Mouse (Mus musculus) forebrain, embryonic 15.5 days (tissue): ENCODE measurements around the gene Minpp1. TPM values are rescaled to one million over a fixed set of nuclear protein-coding genes. Genes with fewer than 3 reads are reported as not detected.
"Not testable (repeated sequence)": the region's sequence is repeated elsewhere in the genome, so short reads cannot be mapped to it uniquely, and the experiment has no call there.

Source experiments
- ATAC-seq: fragments of 200-750 bp; cut with Nextera tagmentation; replicated peaks from 2 replicates; pipeline ENCODE4 v1.8.0; 2017; ENCODE audit warnings: mild to moderate bottlenecking, moderate TSS enrichment, moderate library complexity
- H3K27ac ChIP-seq: fragments of 300-500 bp; sonication (generic); replicated peaks from 2 replicates; pipeline ENCODE4 v1.5.1; 2015; ENCODE audit warnings: mild to moderate bottlenecking, inconsistent platforms
- H3K27me3 ChIP-seq: fragments of 300-500 bp; sonication (generic); 2 replicates; pipeline ENCODE4 v1.6.1; 2015; ENCODE audit warnings: inconsistent platforms
- H3K36me3 ChIP-seq: fragments of 300-500 bp; sonication (generic); 2 replicates; pipeline ENCODE4 v1.6.1; 2015; ENCODE audit warnings: mild to moderate bottlenecking, inconsistent platforms
- H3K4me1 ChIP-seq: fragments of 300-500 bp; sonication (generic); 2 replicates; pipeline ENCODE4 v1.6.1; 2015; ENCODE audit warnings: inconsistent platforms
- H3K4me2 ChIP-seq: fragments of 300-500 bp; sonication (generic); replicated peaks from 2 replicates; pipeline ENCODE4 v1.6.1; 2015; ENCODE audit warnings: mild to moderate bottlenecking, inconsistent platforms
- H3K4me3 ChIP-seq: fragments of 300-500 bp; sonication (generic); 2 replicates; pipeline ENCODE4 v1.5.1; 2015; ENCODE audit warnings: mild to moderate bottlenecking, inconsistent platforms
- H3K9ac ChIP-seq: fragments of 300-500 bp; sonication (generic); replicated peaks from 2 replicates; pipeline ENCODE4 v1.6.1; 2015; ENCODE audit warnings: mild to moderate bottlenecking, inconsistent platforms
- H3K9me3 ChIP-seq: fragments of 300-500 bp; sonication (generic); 2 replicates; pipeline ENCODE4 v1.6.1; 2016; ENCODE audit warnings: inconsistent platforms
- WGBS: fragments of 180-500 bp; shearing (Covaris S2); methylation state at CpG from one replicate; pipeline ENCODE4 v1.1.7; 2015; ENCODE audit warnings: mixed read lengths; 5-methylcytosine and 5-hydroxymethylcytosine counted together
- polyA plus RNA-seq: library from polyadenylated mRNA; unstranded; fragments of >200 nt; fragmentation: Nextera tagmentation; extraction: Ambion mirVana; gene quantifications from 2 replicates; pipeline ENCODE4 v1.2.1, GENCODE M21; 2015

Gene Minpp1
- 48.6 and 50.0 TPM in 2 replicates for polyA plus RNA-seq

DNA sequence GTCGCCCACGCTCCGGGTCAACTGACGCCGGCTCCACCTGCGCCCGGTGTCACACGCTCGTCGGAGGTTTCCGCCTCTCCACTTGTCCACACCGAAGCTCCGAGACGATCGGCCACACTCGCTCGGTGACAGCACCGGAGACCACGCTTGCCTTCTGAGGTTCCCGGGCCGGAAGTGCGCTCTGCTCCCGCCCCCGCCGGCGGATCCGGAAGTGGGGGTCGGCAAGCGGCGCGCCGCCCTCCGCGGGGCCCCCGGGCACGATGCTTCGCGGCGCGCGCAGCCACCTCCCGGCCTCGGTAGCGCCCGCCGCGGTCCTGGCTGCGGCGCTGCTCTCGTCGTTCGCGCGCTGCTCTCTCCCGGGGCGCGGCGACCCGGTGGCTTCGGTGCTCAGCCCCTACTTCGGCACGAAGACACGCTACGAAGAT, at the start of gene Minpp1:
Minpp1 (plus strand) TSS at position 89 of the 425 bp plus-strand sequence.
- Histone ChIP-seq H3K9me3 (no peaks in the 10 kb centered on the region), H3K36me3 (no peaks in the 10 kb centered on the region), H3K4me3 (peak within 1 kb of the TSS; percentile 77), H3K4me1 (peaks cover 26% of the 10 kb centered on the region), H3K27ac (peak within 1 kb of the TSS; percentile 87), H3K9ac (peak within 1 kb of the TSS; percentile 78), H3K27me3 (no peaks in the 10 kb centered on the region), H3K4me2 (peak within 1 kb of the TSS; percentile 84)
- WGBS: under 1% methylated on average over 63 of the region's 64 CpGs
- peak; percentile 97 for ATAC-seq

DNA sequence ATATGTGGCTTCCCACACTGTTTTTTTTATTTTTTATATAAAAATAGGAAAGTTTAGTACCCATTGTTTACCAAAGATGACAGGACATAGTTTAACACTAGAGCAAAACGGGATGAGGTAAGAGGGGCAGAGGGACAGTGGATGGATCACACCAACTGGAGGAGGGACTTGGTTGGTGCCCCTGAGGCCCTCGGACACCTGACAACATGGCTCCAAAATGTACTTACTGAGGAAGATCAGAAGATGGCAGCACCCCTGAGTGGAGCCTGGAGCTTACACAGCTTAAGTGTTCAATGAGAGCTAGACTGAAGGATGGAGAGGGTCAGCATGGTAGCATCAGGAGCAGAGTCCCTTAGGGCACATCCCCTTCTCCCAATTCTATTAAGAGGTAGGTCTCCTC, 46.2 kb upstream of the Minpp1 start:
- Histone ChIP-seq H3K27ac (no peak overlapping the region), H3K9me3 (no peaks in the 10 kb centered on the region), H3K4me1 (no peaks in the 10 kb centered on the region), H3K4me2 (no peak overlapping the region), H3K36me3 (no peaks in the 10 kb centered on the region), H3K4me3 (no peak overlapping the region), H3K27me3 (no peaks in the 10 kb centered on the region), H3K9ac (no peak overlapping the region)
- WGBS: 92% methylated on average over 2 of the region's 2 CpGs
- no peak for ATAC-seq

DNA sequence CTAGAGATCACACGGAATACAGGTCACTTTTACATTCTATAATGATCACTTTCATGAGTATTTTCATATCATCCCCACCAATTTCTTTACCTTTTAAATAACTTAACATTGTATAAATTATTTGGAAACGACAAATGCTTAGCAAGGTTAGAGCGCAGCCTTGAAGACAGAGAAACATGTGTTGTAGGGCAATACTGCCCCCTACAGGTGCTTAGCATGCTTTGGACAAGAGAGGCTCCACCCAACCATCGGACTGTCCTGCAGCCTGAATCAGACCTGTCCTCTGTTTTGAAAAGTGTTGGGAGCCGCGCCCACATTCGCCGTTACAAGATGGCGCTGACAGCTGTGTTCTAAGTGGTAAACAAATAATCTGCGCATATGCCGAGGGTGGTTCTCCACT, 44.0 kb upstream of the Minpp1 start:
- Histone ChIP-seq H3K27me3 (no peaks in the 10 kb centered on the region), H3K4me2 (no peak overlapping the region), H3K4me3 (no peak overlapping the region), H3K36me3 (no peaks in the 10 kb centered on the region), H3K4me1 (no peaks in the 10 kb centered on the region), H3K27ac (no peak overlapping the region), H3K9me3 (no peaks in the 10 kb centered on the region), H3K9ac (no peak overlapping the region)
- ATAC-seq: no peak
- WGBS: 98% methylated on average over 11 of the region's 11 CpGs

DNA sequence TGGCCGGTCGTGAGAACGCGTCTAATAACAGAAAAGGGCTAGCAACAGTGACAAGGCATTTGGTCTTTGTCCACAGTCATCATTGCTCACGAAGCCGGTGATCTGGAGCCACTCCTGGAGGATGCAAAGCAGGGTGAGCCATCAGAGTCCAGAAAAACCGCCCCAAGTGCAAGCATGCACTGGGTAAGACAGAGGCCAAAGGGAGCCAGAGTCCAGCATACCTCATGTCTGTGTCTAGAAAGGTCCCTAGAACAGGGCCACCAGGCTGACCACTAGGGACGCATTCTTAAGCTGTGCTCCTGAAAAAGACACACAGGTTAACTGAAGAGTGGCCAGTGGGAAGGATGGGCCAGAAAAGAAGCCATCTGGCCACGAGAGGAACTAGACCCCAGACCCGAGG, 36.6 kb upstream of the Minpp1 start:
- 0 out of 2 replicates have a peak, but pooled peaks cover 3% of the 10 kb centered on the region for H3K9me3 ChIP-seq
- H3K27ac ChIP-seq: no peak overlapping the region
- H3K4me3 ChIP-seq: no peak overlapping the region
- 94% methylated on average over 10 of the region's 10 CpGs for WGBS
- H3K9ac ChIP-seq: no peak overlapping the region
- no peaks in the 10 kb centered on the region for H3K36me3 ChIP-seq
- no peaks in the 10 kb centered on the region for H3K27me3 ChIP-seq
- no peaks in the 10 kb centered on the region for H3K4me1 ChIP-seq
- no peak for ATAC-seq
- no peak overlapping the region for H3K4me2 ChIP-seq

- no peak overlapping the region for H3K4me3 ChIP-seq
- H3K9me3 ChIP-seq: 0 out of 2 replicates have a peak, but pooled peaks cover 3% of the 10 kb centered on the region
- H3K4me2 ChIP-seq: no peak overlapping the region
- no peaks in the 10 kb centered on the region for H3K27me3 ChIP-seq
- H3K36me3 ChIP-seq: no peaks in the 10 kb centered on the region
- 0 out of 2 replicates have a peak, but pooled peaks have one; percentile 55 for ATAC-seq
- WGBS: 64% methylated on average over 4 of the region's 4 CpGs
- H3K4me1 ChIP-seq: no peaks in the 10 kb centered on the region
- no peak overlapping the region for H3K27ac ChIP-seq
- H3K9ac ChIP-seq: no peak overlapping the region
Observed at GRCm38 (mm10) chr19:32452231-32452630, 33.3 kb upstream of the Minpp1 start.

GRCm38 (mm10) chr19:32456744-32457143, 28.8 kb upstream of the Minpp1 start:
- no peak overlapping the region for H3K4me3 ChIP-seq
- no peak overlapping the region for H3K9ac ChIP-seq
- 95% methylated on average over 2 of the region's 2 CpGs for WGBS
- no peaks in the 10 kb centered on the region for H3K36me3 ChIP-seq
- no peaks in the 10 kb centered on the region for H3K9me3 ChIP-seq
- H3K4me2 ChIP-seq: no peak overlapping the region
- H3K27ac ChIP-seq: no peak overlapping the region
- H3K4me1 ChIP-seq: no peaks in the 10 kb centered on the region
- no peaks in the 10 kb centered on the region for H3K27me3 ChIP-seq
- no peak for ATAC-seq

GRCm38 (mm10) chr19:32457631-32458030, 27.9 kb upstream of the Minpp1 start:
- not testable (repeated sequence) for H3K9me3 ChIP-seq, H3K27me3 ChIP-seq, H3K27ac ChIP-seq, ATAC-seq, H3K4me1 ChIP-seq, H3K4me3 ChIP-seq, H3K4me2 ChIP-seq, H3K36me3 ChIP-seq, H3K9ac ChIP-seq
- WGBS: 88% methylated on average over 8 of the region's 8 CpGs

- no peak for ATAC-seq
- 98% methylated on average over 6 of the region's 6 CpGs for WGBS
- Histone ChIP-seq H3K9me3 (no peaks in the 10 kb centered on the region), H3K9ac (no peak overlapping the region), H3K4me3 (no peak overlapping the region), H3K4me1 (no peaks in the 10 kb centered on the region), H3K27me3 (no peaks in the 10 kb centered on the region), H3K4me2 (no peak overlapping the region), H3K27ac (no peak overlapping the region), H3K36me3 (no peaks in the 10 kb centered on the region)
Observed at GRCm38 (mm10) chr19:32463037-32463436, 22.5 kb upstream of the Minpp1 start.

- no peak for ATAC-seq
- no peak overlapping the region for H3K4me2 ChIP-seq
- no peaks in the 10 kb centered on the region for H3K9me3 ChIP-seq
- H3K4me3 ChIP-seq: no peak overlapping the region
- no peak overlapping the region for H3K27ac ChIP-seq
- 86% methylated on average over 4 of the region's 4 CpGs for WGBS
- no peak overlapping the region for H3K9ac ChIP-seq
- no peaks in the 10 kb centered on the region for H3K36me3 ChIP-seq
- H3K4me1 ChIP-seq: no peaks in the 10 kb centered on the region
- no peaks in the 10 kb centered on the region for H3K27me3 ChIP-seq
Observed at GRCm38 (mm10) chr19:32465228-32465627, 20.3 kb upstream of the Minpp1 start.

DNA sequence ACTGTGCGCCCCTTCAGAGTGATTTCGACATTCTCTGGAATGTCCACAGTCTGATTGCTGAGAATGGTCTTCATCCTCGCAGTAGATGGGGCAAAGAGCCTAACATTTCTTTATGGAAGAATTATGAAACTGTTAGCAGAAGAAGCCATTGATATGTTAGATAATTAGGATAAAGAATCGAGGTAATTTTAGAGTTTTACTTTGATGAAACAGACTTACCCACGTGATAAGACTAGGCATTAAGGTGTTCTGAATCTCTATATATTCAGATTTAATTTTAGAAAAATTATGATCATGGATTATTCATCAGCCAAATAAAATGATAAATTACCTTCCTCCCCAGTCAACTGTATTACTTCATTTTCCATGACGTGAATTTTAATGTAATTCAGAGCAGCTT, 19.1 kb upstream of the Minpp1 start, which contains the start of gene Rpl9-ps6:
Rpl9-ps6 (minus strand) TSS at position 101 of the 400 bp plus-strand sequence.
- WGBS: 89% methylated on average over 6 of the region's 6 CpGs
- Histone ChIP-seq H3K9ac (no peak within 1 kb of the TSS), H3K9me3 (no peaks in the 10 kb centered on the region)

DNA sequence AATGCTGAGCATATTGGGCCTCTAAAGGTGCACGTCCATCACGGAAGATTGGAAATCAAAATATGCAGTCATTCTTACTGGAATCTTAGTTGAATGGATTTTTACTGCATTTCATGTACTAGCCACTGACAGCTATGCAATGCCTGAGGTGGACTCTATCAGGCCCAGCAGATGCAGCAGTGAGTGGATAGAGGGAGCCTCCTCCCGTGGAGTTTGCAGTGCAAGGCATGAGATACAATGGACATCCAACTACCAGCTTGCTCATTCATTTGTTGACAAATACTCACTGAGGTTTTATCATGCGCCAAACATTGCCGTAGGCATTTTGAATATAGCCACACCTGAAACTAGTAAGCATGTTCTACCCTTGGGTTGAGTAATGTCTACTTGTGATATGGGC, 18.2 kb upstream of the Minpp1 start:
- WGBS: 92% methylated on average over 5 of the region's 5 CpGs
- H3K4me2 ChIP-seq: no peak overlapping the region
- H3K4me1 ChIP-seq: no peaks in the 10 kb centered on the region
- no peak overlapping the region for H3K27ac ChIP-seq
- H3K4me3 ChIP-seq: no peak overlapping the region
- no peaks in the 10 kb centered on the region for H3K9me3 ChIP-seq
- no peak overlapping the region for H3K9ac ChIP-seq
- H3K27me3 ChIP-seq: no peaks in the 10 kb centered on the region
- H3K36me3 ChIP-seq: no peaks in the 10 kb centered on the region
- no peak for ATAC-seq

More for the DNA sequence above, 19.1 kb upstream of the Minpp1 start, which contains the start of gene Rpl9-ps6:
- H3K27me3 ChIP-seq: no peaks in the 10 kb centered on the region
- no peaks in the 10 kb centered on the region for H3K36me3 ChIP-seq
- H3K4me2 ChIP-seq: no peak within 1 kb of the TSS
- no peak for ATAC-seq
- no peak within 1 kb of the TSS for H3K4me3 ChIP-seq
- no peak within 1 kb of the TSS for H3K27ac ChIP-seq
- no peaks in the 10 kb centered on the region for H3K4me1 ChIP-seq

DNA sequence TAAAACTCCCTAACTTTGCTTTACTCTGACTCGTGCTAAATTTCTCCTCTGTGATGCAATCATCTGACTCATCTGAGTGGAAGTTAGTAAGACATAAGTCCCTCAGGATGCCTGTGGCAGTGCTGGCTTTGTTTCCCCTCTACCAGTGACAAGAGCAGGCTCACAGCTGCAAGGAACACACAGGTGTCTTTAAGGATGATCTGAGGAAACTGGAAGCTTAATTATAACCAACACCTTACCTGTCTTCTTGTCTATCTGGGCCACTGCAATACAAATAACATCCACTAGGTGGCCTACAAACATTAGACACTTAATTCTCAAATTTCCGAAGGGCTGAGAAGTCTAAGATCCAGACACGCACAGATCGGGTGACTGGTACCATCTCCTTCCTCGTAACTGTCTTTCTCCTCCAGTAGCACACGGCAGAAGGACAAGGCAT, 15.5 kb upstream of the Minpp1 start:
- WGBS: 36% methylated on average over 6 of the region's 6 CpGs
- H3K4me2 ChIP-seq: no peak overlapping the region
- no peak overlapping the region for H3K9ac ChIP-seq
- no peaks in the 10 kb centered on the region for H3K9me3 ChIP-seq
- peak; percentile 55 for ATAC-seq
- no peaks in the 10 kb centered on the region for H3K36me3 ChIP-seq
- no peaks in the 10 kb centered on the region for H3K27me3 ChIP-seq
- H3K4me1 ChIP-seq: no peaks in the 10 kb centered on the region
- H3K27ac ChIP-seq: no peak overlapping the region
- no peak overlapping the region for H3K4me3 ChIP-seq
